Mouse (Mus musculus): ENCODE results near the gene Igsf23.

GRCm38 (mm10) chr7:19969541-19970090 is 19.1 kb upstream of the Igsf23 start:
- TF ChIP-seq POLR2A (IDR thresholded peaks at IDR 0.05; ENCODE audit: borderline replicate concordance, low read depth, low read length): no peak
- no peak for TF ChIP-seq CTCF (IDR thresholded peaks at IDR 0.05; ENCODE audit: low read depth, low read length)

All from bone marrow macrophage, adult 2 months (primary cell).